Mouse (Mus musculus) adrenal gland, adult (tissue): ENCODE data around the gene E030018B13Rik.

ENCODE experiments used
- DNase-seq, 2 experiments: peaks; one replicate each; pipeline ENCODE4 v3.0.0; 2022 to 2023; ENCODE audit warnings: low spot score in 1 of 2; ENCODE audit not compliant: inconsistent age in 2 of 2

Gene E030018B13Rik

GRCm38 (mm10) chr7:63936188-63936985 is 19.7 kb downstream of the E030018B13Rik start:
- peak; percentile 90 to 97 for DNase-seq

GRCm38 (mm10) chr7:63936986-63937235 is 20.3 kb downstream of the E030018B13Rik start:
- no peak for DNase-seq

DNA sequence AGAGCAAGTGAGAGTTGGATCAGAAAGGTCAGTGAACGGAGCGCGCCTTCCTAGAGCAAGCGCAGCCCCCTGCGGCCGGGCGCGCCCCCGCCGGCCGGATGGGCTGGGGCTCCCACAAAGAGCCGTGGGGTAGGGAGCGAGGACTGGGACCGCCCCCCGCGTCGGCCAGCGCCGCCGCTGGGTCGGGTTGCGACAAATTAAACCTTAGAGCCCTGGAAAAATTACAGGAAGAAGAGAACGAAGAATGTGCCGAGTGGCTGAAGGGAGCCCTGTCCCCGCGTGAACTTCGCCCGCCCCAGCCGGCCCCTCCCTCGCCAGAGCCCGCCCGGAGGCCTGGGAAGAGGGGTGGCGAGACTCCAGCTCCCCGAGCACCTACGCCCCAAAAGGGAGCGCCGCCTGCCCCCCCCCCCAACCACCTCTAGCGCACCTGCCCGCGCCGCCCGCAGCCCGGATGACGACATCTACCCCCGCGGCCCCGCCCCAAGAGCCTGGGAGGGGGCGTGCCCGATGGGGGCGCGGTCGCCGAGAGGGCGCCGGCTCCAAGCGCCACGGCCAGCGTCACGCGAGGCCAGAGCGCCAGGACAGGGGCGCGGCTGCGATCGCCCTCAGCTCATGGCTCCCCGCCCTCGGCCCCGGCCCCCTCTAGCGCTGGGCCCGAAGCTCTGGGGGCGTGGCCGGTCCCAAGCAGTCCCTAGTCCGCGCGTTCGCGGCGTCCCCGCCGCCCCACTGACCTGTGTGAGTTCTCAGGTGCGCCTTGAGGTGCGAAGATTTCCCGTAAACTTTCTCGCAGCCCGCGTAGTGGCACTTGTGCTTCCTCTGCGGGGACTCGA is 20.8 kb downstream of the E030018B13Rik start:
- DNase-seq = peak; percentile 95 to 96

- DNase-seq = no peak
Observed at GRCm38 (mm10) chr7:63938066-63938913, 21.6 kb downstream of the E030018B13Rik start.

- peak; percentile 99 for DNase-seq
Observed at GRCm38 (mm10) chr7:63938914-63939396, 22.3 kb downstream of the E030018B13Rik start, which contains the start of gene Klf13. TSS of gene Klf13 (minus strand) at chr7:63938915.

GRCm38 (mm10) chr7:63939397-63939951 is 22.8 kb downstream of the E030018B13Rik start:
- DNase-seq = peak in 1 of 2 experiments; percentile 92

- DNase-seq = peak; percentile 62 to 71
Observed at GRCm38 (mm10) chr7:63940321-63940720, 23.7 kb downstream of the E030018B13Rik start.

DNA sequence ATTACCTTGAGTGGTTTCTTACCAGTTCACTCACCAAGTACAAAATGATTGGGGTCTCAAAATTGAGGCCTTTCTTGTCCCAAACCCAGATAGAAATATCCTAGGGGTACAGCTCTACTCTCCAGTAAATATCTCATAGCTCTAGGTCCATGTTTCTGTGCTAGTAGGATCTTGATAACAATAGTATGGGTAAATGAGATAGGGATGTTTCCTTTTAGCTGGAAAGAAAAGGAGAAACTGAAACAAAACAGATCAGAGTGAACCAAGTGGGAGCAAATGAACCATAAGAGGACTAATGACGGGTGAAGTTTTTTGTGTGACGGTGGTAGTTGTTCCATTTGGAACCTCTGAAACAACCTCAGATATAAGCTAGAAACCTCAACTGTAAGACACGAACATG is 24.4 kb downstream of the E030018B13Rik start:
- DNase-seq = no peak

GRCm38 (mm10) chr7:63941501-63941900 is 24.8 kb downstream of the E030018B13Rik start:
- peak; percentile 15 to 43 for DNase-seq

DNA sequence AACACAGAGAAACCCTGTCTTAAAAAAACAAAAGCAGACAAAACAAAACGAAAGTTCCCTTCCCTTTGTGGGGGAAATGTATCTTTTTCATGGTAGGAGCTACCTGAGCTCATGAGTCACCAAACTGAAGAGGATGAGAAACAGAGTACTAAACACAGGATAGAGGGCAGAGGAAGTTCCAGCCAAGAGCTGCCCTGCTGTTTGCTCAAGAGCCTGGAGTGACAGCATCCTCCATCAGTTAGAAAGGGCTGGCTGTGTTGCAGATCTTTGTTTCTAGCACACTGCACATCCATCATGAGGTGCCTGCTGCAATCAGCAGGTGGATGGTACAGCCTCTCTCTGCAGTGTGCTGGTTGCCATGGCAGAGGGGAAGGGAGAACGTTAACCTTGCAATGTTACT is 27.3 kb downstream of the E030018B13Rik start:
- no peak for DNase-seq

DNA sequence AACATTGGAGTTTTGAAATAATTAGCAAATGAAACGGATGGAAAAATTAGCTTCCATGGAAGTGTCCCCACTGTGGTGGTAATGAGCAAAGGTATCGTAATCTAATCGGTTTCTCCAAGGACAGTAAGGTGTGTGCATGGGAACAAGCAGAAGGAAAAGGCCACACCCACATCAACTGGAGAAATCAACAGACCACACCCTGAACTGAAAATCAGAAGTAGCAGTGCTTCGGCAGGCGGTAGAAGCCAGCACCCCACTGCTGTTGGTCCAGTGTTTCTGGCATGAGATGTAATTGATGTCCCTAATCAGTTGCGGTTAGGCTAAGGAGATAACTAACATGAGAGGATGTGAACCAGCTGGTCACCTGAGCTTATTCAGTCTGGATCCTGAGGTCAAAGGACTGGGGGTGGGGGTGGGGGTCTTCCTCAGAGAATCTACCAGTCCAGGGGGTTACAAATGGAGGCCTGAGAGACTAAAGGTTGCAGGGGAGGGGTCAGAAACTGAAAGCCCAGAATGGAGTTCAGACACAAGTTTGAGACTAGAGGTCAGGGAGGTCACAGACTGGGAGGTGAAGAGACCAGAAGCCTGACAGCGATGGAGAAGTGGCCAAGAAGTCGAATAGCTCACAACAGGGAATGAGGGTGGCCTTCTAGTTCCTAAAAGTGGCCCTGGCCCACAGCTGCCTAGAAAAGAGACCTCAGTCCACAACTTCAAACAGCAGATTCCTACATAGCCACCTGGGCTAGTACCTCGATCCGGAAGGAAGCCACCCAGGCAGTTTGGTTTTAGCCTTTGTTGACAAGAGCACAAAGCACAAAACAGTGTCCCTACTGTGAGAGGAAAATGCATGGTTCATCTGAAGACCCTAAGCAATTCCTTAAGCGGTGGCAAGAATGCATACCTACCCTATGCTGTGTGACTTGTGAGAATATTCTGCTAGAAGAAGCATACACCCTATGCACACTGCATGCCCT is 31.1 kb downstream of the E030018B13Rik start:
- no peak for DNase-seq

GRCm38 (mm10) chr7:63949176-63949575 is 32.5 kb downstream of the E030018B13Rik start:
- no peak for DNase-seq

GRCm38 (mm10) chr7:63950931-63951607 is 34.4 kb downstream of the E030018B13Rik start:
- DNase-seq = peak; percentile 49 to 93

DNA sequence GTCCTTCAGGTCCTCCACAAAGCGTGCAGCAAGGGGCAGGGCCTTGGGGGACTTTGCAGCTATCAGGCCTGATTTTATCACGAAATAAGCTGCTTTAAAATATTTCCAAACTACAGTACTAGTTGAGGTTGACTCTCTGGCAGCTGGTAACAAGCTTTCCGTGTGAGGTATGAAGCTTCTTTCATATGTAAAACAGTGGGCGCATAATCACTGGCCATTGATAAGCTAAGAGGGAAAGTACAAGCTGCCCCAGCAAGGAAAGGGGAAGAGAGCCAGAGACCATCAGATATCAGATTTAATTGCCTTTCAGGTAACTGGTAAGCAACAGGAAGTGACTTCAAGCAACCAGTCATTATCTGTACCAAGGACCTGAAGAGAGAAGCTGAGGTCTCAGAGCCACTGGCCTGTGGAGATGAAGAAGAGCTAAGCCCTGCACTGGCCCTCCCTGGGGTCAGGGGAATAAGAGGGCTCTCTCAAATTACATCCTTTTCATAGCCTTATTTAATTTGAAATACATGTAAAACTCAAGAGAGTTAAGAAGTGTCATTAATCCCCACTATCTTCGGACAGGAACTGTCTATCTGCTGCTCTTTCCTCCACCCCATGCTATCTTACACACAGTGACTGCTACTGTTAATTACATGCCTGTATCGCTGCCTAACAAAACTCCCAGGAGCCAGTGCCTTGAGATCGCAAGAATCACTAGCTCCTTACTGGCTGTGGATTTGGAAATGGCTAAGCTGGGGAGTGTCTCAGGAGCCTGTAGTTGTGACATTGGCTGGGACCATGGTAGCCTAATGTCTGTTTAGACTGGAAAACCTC is 35.6 kb downstream of the E030018B13Rik start:
- DNase-seq = no peak

- DNase-seq = no peak
Observed at GRCm38 (mm10) chr7:63955440-63955839, 38.8 kb downstream of the E030018B13Rik start.

- peak in 1 of 2 experiments; percentile 47 for DNase-seq
Observed at GRCm38 (mm10) chr7:63956138-63956823, 39.6 kb downstream of the E030018B13Rik start.

GRCm38 (mm10) chr7:63956981-63957713 is 40.5 kb downstream of the E030018B13Rik start:
- peak; percentile 32 to 50 for DNase-seq
